Mouse (Mus musculus): ENCODE data around the gene Agap1.

GRCm38 (mm10) chr1:89922883-89923641, 468.5 kb downstream of the Agap1 start:
- TF ChIP-seq CTCF (IDR thresholded peaks at IDR 0.05) (no peak), EP300 (IDR thresholded peaks at IDR 0.05) (no peak)
